Mouse (Mus musculus): ENCODE results near the gene Pla2g4c. TPM values are rescaled to one million over a fixed set of nuclear protein-coding genes. Genes with fewer than 3 reads are reported as not detected.

Gene Pla2g4c
- polyA plus RNA-seq, 1 experiment from 2014 or later: 1.9 TPM

Other genes starting within 250 kb of the Pla2g4c start
- gene Vmn1r85, start 229.5 kb upstream of the Pla2g4c start, polyA plus RNA-seq (2016; fragmentation: Nextera tagmentation; extraction: Ambion mirVana): not detected in 2 replicates
- not detected in 2 replicates for gene Vmn1r86, start 204.7 kb upstream of the Pla2g4c start, polyA plus RNA-seq (2016; fragmentation: Nextera tagmentation; extraction: Ambion mirVana)
- gene Vmn1r87, start 184.5 kb upstream of the Pla2g4c start, polyA plus RNA-seq (2016; fragmentation: Nextera tagmentation; extraction: Ambion mirVana): not detected in 2 replicates
- not detected in 2 replicates for gene Vmn1r88, start 165.1 kb upstream of the Pla2g4c start, polyA plus RNA-seq (2016; fragmentation: Nextera tagmentation; extraction: Ambion mirVana)
- not detected in 2 replicates for gene Vmn1r89, start 111.6 kb upstream of the Pla2g4c start, polyA plus RNA-seq (2016; fragmentation: Nextera tagmentation; extraction: Ambion mirVana)
- gene Lig1, start 47.4 kb upstream of the Pla2g4c start, polyA plus RNA-seq (2016; fragmentation: Nextera tagmentation; extraction: Ambion mirVana): 163 and 169 TPM in 2 replicates
- gene Zswim9, start 45.9 kb upstream of the Pla2g4c start, polyA plus RNA-seq (2016; fragmentation: Nextera tagmentation; extraction: Ambion mirVana): 10.0 and 11.4 TPM in 2 replicates
- 0.15 TPM in 1 of 2 replicates, not detected in the other for gene Cabp5, start 73.5 kb downstream of the Pla2g4c start, polyA plus RNA-seq (2016; fragmentation: Nextera tagmentation; extraction: Ambion mirVana)
- not detected in 2 replicates for gene Bsph1, start 126.2 kb downstream of the Pla2g4c start, polyA plus RNA-seq (2016; fragmentation: Nextera tagmentation; extraction: Ambion mirVana)
- not detected in 2 replicates for gene Bsph2, start 246.4 kb downstream of the Pla2g4c start, polyA plus RNA-seq (2016; fragmentation: Nextera tagmentation; extraction: Ambion mirVana)